Mouse (Mus musculus): Measurements from ENCODE around the gene Ptprf.

The Ptprf gene

DNA sequence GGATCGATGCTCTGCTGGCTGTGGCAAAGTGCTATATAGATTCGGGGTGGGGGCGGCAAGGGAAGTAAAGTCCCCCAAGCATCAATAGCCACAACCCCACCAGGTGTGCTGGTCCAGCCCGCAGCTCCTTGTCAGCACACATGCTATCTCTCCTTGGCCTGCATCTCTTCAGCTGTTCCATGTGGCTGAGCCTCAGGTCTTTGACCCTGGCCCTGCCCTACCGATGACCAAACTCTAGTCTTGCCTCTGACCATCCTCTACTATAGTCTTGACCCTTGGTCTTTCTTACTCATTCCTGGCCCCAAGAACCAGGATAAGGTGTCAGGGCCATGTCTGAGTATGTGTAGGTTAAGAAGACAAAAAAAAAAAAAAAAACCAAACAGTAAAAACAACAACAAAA is 33.2 kb downstream of the Ptprf start:
- no peaks in the 10 kb centered on the region for H3K36me3 ChIP-seq (ENCODE audit: control insufficient read depth, insufficient read depth, low read length, poor library complexity, severe bottlenecking)
- no peak for DNase-seq (ENCODE audit: low read depth, low spot score)
- no peaks in the 10 kb centered on the region for H3K27me3 ChIP-seq (ENCODE audit: control insufficient read depth, insufficient read depth, low read length, poor library complexity, severe bottlenecking)

DNA sequence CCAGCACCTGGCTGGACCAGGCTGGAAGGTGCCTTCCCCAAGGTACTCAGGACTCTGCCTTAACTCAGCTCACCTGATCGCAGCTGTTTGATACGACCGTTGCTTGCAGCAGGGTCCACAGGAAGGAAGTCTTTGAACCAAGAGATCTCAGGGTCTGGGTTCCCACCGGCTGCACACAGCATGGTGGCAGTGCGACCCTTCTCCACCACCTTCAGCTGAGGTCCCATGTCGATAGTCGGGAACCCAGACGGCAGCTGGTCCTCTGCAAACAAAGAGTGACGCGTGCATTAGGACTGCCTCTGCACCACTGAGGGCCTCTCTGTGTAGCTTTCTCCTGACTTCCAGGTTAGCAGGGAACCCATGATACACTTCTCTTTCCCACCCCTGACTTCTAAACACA is 33.8 kb downstream of the Ptprf start:
- DNase-seq (ENCODE audit: low read depth, low spot score): no peak
- H3K27me3 ChIP-seq (ENCODE audit: control insufficient read depth, insufficient read depth, low read length, poor library complexity, severe bottlenecking): no peaks in the 10 kb centered on the region
- H3K36me3 ChIP-seq (ENCODE audit: control insufficient read depth, insufficient read depth, low read length, poor library complexity, severe bottlenecking): no peaks in the 10 kb centered on the region

DNA sequence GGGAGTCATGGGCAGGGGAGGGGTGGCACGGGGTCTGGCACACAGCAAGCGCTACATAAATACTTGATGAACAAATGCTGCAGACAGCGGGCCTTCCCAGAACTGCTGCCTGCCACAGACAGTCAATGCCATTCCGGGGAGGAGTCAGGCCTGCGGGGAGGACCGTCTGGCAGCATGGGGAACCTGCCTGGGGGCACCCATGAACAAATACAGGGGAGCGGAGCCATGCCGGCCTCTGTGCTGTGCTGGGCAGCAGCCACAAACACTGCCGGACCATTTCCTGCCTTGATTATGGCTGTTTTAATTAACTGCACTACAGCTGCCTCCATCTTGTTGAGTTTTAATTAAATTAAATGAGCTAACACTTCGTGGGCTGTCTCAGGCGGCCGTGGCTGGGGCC is 35.0 kb downstream of the Ptprf start:
- no peaks in the 10 kb centered on the region for H3K36me3 ChIP-seq (ENCODE audit: control insufficient read depth, insufficient read depth, low read length, poor library complexity, severe bottlenecking)
- no peak for DNase-seq (ENCODE audit: low read depth, low spot score)

DNA sequence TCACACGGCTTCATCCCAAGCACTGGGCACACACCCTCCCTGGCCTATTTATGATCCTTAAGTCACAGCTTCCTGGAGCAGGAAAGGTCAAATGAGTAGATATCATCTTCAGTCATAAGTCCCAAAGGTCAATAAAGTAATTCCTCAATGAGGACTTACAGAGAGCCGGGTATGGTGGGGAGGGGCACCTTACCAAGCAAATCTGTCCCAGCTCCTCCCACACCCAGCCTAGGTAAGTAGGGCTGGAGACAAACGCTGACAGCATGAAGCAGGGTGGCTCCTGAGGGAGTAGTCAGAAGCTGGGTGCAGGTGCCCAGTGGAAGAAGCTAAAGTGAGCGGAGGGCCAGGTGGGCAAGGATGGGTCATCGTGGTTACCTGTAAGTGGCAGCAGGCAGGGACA is 36.3 kb downstream of the Ptprf start:
- Histone ChIP-seq H3K36me3 (ENCODE audit: control insufficient read depth, insufficient read depth, low read length, poor library complexity, severe bottlenecking) (no peaks in the 10 kb centered on the region), H3K27me3 (ENCODE audit: control insufficient read depth, insufficient read depth, low read length, poor library complexity, severe bottlenecking) (no peaks in the 10 kb centered on the region; the same call in 1 of the 2 replicates)
- no peak for DNase-seq (ENCODE audit: low read depth, low spot score)

More for the DNA sequence above, 35.0 kb downstream of the Ptprf start:
- no peaks in the 10 kb centered on the region; the same call in 1 of the 2 replicates for H3K27me3 ChIP-seq (ENCODE audit: control insufficient read depth, insufficient read depth, low read length, poor library complexity, severe bottlenecking)

DNA sequence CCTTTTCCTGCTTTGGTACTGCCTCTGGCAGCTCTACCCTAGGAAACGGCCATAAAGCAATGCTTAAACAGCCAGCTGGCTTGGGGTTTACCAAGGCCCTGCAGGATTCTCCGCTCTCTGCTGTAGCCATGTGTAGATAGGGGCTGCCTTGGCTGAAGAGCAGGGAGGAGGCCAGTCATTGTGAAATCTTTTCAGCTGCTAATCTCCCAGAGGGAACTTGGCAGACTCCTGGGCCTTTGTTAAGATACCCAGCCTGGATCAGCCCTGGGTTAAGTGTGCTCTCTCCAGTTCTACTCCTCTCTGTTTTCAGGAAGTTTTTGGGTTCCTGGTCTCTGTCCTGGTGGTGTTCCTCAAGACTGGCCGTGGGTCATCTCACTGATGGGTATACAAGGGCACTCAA is 43.9 kb downstream of the Ptprf start:
- no peaks in the 10 kb centered on the region for H3K36me3 ChIP-seq (ENCODE audit: control insufficient read depth, insufficient read depth, low read length, poor library complexity, severe bottlenecking)
- DNase-seq (ENCODE audit: low read depth, low spot score): no peak
- H3K27me3 ChIP-seq (ENCODE audit: control insufficient read depth, insufficient read depth, low read length, poor library complexity, severe bottlenecking): no peaks in the 10 kb centered on the region; the same call in 1 of the 2 replicates

DNA sequence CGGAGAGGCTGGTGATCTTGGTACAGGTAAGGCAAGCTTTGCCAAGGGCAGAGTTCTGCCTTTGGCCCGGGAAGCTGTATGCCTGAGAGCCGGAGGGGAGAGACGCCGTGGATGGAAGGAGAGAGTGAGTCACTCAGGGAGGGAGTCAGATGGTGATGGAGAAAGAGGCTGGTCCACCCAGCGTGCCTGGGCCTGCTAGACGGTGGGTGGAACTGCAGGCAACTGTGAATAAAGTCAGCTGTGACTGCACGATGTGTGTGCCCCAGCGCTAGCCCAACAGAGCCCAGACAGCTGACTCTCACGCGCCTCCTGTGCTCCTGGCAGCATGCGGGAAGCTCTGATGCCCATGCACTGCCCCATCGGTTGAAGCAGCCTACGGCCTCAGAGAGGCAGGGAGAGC is 45.4 kb downstream of the Ptprf start:
- Histone ChIP-seq H3K27me3 (ENCODE audit: control insufficient read depth, insufficient read depth, low read length, poor library complexity, severe bottlenecking) (no peaks in the 10 kb centered on the region), H3K36me3 (ENCODE audit: control insufficient read depth, insufficient read depth, low read length, poor library complexity, severe bottlenecking) (no peaks in the 10 kb centered on the region)
- DNase-seq (ENCODE audit: low read depth, low spot score): no peak

DNA sequence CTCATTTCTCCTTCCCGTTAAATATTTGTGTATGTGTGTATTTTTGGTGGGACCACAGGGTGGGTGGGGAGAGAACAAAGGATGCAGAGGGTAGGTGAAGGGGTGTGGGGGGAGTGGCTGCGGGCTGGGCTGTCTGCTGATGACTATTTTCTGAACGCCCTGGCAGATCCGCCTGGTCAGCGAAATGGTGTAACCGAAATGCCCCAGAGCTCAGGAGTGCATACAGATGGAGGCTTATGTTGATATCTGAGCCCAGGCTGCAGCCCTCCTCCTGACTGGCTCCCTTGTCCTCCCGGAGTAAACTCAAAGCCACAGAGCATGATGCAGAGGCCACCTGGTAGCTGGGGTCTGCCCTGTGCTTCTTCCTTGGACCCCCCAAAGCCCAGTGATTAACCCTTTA is 47.4 kb downstream of the Ptprf start:
- DNase-seq (ENCODE audit: low read depth, low spot score): no peak
- H3K36me3 ChIP-seq (ENCODE audit: control insufficient read depth, insufficient read depth, low read length, poor library complexity, severe bottlenecking): no peaks in the 10 kb centered on the region
- no peaks in the 10 kb centered on the region for H3K27me3 ChIP-seq (ENCODE audit: control insufficient read depth, insufficient read depth, low read length, poor library complexity, severe bottlenecking)

DNA sequence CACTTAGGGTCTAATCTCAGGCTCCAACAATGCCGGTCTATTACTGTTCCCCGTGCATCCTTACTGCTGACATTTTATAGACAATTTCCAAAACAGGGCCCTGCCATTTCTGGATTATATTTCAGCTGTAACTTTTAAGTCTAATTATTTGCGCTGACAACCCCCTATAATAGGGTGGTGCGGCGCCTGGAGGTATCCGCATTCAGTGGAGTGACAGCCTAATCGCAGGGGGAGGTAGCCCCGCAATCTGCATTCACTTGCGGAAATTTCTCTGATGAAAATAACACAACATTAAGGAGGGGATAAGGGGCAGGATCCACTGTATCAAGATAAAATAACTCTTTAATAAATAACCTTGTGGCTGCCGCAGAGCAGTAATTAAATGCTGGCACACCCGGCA is 47.9 kb downstream of the Ptprf start:
- Histone ChIP-seq H3K36me3 (ENCODE audit: control insufficient read depth, insufficient read depth, low read length, poor library complexity, severe bottlenecking) (no peaks in the 10 kb centered on the region), H3K27me3 (ENCODE audit: control insufficient read depth, insufficient read depth, low read length, poor library complexity, severe bottlenecking) (no peaks in the 10 kb centered on the region)
- no peak for DNase-seq (ENCODE audit: low read depth, low spot score)

DNA sequence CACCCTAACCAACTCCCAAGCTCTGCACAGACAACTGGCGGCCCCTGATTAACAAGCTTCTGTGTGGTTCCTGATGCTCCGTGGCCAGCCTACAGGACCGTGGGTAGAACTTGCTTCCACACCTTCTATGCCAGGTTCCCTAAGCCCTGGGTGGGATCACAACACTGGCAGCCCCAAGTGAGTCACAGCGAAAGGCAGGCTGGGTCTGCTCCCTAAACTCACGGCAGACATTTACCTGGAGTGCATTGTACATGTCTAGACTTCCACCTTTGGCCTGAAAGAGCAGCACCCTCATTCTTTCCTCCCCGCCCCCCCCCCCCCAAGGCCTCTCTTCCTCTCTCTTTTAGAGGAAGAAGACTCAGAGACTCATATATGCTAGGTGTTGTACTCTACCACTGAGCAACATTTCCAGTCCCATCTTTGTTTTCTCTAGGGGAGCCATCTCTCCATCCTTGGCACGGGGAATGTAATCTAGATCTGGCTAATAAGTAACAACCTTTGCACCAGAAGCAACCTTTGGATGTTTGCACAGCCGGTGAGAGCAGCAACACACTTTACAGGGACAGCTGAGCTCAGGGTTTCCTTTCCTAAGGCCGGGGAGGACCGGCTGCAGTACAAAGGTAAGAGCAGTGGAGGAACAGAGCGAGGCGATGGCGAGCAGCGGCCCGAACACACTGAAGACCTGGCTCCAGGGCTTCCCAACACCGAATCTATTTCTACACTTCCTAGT is 51.1 kb downstream of the Ptprf start:
- Histone ChIP-seq H3K36me3 (ENCODE audit: control insufficient read depth, insufficient read depth, low read length, poor library complexity, severe bottlenecking) (no peaks in the 10 kb centered on the region), H3K27me3 (ENCODE audit: control insufficient read depth, insufficient read depth, low read length, poor library complexity, severe bottlenecking) (no peaks in the 10 kb centered on the region)
- DNase-seq (ENCODE audit: low read depth, low spot score): no peak

DNA sequence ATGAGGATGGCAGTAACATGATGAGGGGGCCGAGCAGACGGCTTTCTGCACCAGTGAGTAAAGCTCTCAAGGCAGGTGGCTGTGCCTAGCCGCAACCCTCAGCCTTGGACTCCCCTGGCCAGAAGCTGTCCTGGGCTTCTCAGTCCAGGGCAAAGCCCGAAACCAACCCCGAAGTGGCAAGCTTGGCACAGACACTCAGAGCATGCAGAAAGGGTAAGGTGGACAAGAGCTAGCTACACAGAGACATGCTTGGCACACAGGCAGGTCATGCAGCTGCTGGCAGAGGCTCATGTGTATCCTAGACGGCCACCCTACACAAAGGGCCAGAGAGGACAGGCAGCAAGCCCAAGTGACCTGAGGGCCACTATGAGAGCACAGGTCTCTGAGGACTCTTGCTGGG is 52.5 kb downstream of the Ptprf start:
- no peaks in the 10 kb centered on the region for H3K27me3 ChIP-seq (ENCODE audit: control insufficient read depth, insufficient read depth, low read length, poor library complexity, severe bottlenecking)

DNA sequence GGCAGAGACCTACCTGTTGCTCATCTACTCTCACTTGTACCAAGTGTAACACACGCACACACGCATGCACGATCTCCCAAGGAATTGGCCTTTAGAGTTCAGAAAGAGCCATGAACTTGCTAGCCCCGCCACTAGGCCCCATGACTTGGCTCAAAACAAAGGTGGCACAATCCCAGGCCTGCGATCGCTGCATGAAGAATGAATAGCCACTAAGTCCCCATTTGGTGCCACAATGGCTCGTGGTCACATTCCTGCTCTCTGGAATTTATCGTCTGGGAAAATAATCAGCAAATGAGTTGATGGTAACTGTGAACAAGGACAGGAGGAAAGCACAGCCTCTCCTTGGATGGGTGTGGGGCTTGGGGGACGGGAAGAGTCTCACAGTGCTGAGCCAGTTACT is 54.3 kb downstream of the Ptprf start:
- DNase-seq (ENCODE audit: low read depth, low spot score): no peak
- H3K27me3 ChIP-seq (ENCODE audit: control insufficient read depth, insufficient read depth, low read length, poor library complexity, severe bottlenecking): no peaks in the 10 kb centered on the region
- H3K36me3 ChIP-seq (ENCODE audit: control insufficient read depth, insufficient read depth, low read length, poor library complexity, severe bottlenecking): no peaks in the 10 kb centered on the region

More for the DNA sequence above, 52.5 kb downstream of the Ptprf start:
- no peaks in the 10 kb centered on the region for H3K36me3 ChIP-seq (ENCODE audit: control insufficient read depth, insufficient read depth, low read length, poor library complexity, severe bottlenecking)
- no peak for DNase-seq (ENCODE audit: low read depth, low spot score)

DNA sequence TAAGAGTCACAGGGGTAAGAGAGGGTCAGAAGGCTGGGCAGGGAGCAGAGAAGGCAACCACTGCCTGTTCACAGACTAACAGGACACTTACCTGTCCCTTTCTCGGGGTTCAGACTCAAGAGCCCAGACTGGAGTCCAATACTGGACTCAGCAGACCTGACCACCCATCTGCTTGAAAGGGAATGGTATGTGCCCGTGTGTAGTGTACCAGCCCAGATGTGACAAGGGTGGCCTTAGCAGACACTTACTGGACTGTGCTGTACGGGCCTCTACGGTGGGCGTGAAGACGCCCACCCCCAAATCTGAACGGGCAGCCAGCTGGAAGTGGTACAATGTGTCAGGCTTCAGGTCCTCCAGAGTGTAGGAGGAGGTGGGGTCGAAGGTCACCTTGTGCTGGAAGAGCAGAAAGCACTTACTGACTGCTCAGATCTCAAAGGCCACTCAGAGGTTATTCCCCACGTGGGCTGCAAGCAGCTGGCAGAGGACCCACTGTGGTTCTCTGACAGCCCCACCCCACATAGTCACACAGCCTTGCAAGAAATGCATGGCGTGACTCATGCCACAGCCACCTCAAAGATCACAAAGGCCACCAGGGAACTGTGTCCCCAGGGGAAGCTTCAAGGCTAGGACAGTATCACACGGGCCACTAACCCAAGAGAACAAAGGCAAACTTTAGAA is 56.4 kb downstream of the Ptprf start:
- DNase-seq (ENCODE audit: low read depth, low spot score): no peak
- H3K27me3 ChIP-seq (ENCODE audit: control insufficient read depth, insufficient read depth, low read length, poor library complexity, severe bottlenecking): no peaks in the 10 kb centered on the region
- H3K36me3 ChIP-seq (ENCODE audit: control insufficient read depth, insufficient read depth, low read length, poor library complexity, severe bottlenecking): no peaks in the 10 kb centered on the region

DNA sequence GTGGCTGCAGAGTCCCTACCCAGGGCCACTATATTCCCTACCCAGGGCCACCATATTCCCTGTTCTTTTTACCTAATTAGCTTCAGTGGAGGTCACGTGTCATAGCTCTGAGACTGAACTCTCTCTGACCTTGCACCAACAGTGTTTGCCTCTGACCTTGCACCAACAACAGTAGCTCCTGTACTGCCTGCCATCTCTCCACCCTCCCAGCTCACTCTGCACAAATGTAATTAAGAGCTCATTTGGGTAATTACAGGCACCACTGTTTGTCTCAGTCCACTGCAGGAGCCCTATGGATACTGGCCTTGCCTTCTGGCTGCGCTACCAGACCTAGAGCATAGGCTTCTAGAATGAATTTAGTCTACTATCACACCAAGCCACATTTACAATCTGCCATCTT is 57.3 kb downstream of the Ptprf start:
- no peak for DNase-seq (ENCODE audit: low read depth, low spot score)
- Histone ChIP-seq H3K27me3 (ENCODE audit: control insufficient read depth, insufficient read depth, low read length, poor library complexity, severe bottlenecking) (no peaks in the 10 kb centered on the region), H3K36me3 (ENCODE audit: control insufficient read depth, insufficient read depth, low read length, poor library complexity, severe bottlenecking) (no peaks in the 10 kb centered on the region)

DNA sequence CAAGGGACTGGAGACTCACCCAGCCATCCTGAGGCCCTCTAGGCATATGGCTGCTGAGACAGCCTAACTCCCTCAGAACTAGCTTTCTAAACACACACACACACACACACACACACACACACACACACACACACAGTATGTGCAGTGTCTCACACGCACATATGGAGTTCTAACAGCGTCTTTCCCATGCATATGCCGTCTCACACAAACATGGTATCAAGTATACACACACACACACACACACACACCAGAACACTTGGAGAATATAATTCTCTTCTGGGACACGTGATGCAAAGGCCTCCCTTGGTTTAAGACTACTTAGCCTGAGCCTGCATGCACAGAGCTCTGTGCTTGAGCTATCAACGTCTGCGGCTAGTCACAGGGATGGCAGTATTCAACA is 59.3 kb downstream of the Ptprf start:
- H3K27me3 ChIP-seq (ENCODE audit: control insufficient read depth, insufficient read depth, low read length, poor library complexity, severe bottlenecking): no peaks in the 10 kb centered on the region
- DNase-seq (ENCODE audit: low read depth, low spot score): no peak
- no peaks in the 10 kb centered on the region for H3K36me3 ChIP-seq (ENCODE audit: control insufficient read depth, insufficient read depth, low read length, poor library complexity, severe bottlenecking)

DNA sequence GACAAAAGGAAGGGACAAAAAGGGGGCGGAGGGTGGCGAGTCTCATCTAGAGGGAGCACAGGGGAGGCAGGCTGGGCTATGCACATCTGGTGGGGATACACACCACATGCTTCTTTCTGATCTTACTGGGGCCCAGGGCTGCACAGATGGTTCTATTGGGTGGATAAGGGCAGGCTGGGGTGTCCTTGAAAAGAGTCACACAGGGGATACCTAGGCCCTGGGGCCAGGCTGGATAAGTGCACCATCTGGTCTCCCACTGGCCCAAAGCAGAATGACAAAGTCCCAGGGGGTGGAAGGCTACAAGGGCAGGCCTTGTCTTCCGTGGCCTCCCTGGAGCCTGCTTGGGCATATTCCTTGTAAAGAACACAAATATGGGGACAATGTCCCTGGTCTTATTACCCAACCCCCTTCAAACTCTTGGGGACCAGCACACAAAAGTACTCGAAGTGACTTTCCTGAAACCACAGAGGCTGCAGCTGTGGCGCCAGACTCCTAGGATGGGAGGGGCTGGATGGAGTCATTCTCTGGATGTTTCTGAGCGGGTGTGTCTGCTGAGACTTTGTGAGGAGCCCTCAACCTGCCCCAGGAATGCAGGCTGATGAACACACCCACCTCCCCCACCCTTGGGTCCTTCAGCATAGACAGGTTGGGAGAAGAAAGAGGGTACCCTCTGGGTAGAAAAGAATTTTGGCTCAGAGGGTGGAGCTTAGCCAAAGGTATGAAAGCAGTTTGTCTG is 62.0 kb downstream of the Ptprf start:
- Histone ChIP-seq H3K27me3 (ENCODE audit: control insufficient read depth, insufficient read depth, low read length, poor library complexity, severe bottlenecking) (no peaks in the 10 kb centered on the region), H3K36me3 (ENCODE audit: control insufficient read depth, insufficient read depth, low read length, poor library complexity, severe bottlenecking) (no peaks in the 10 kb centered on the region)
- DNase-seq (ENCODE audit: low read depth, low spot score): no peak

Measured in splenic B cell, adult 2 months (primary cell).